Mouse (Mus musculus) heart, embryonic 11.5 days (tissue): ENCODE results near the gene Gpr176. TPM values are rescaled to one million over a fixed set of nuclear protein-coding genes. Genes with fewer than 3 reads are reported as not detected.

Source experiments
- ATAC-seq: fragments of 200-750 bp; cut with Nextera tagmentation; replicated peaks from 2 replicates; pipeline ENCODE4 v1.8.0; 2017; ENCODE audit warnings: moderate library complexity; ENCODE audit not compliant: insufficient number of reproducible peaks, low FRiP score, low TSS enrichment
- H3K27ac ChIP-seq: fragments of 300-500 bp; sonication (generic); 2 replicates; pipeline ENCODE4 v1.5.1; 2014; ENCODE audit warnings: mild to moderate bottlenecking, low read depth, low read length
- H3K27me3 ChIP-seq: fragments of 300-500 bp; sonication (generic); 2 replicates; pipeline ENCODE4 v1.6.1; 2014; ENCODE audit warnings: mild to moderate bottlenecking, low read length, mixed read lengths; ENCODE audit not compliant: control insufficient read depth, insufficient read depth
- H3K36me3 ChIP-seq: fragments of 300-500 bp; sonication (generic); 2 replicates; pipeline ENCODE4 v1.6.1; 2014; ENCODE audit warnings: mild to moderate bottlenecking, low read length, moderate library complexity, mixed read lengths; ENCODE audit not compliant: control insufficient read depth, insufficient read depth
- H3K4me1 ChIP-seq: fragments of 300-500 bp; sonication (generic); 2 replicates; pipeline ENCODE4 v1.6.1; 2014; ENCODE audit warnings: low read length; ENCODE audit not compliant: control insufficient read depth, insufficient read depth
- H3K4me2 ChIP-seq: fragments of 300-500 bp; sonication (generic); 2 replicates; pipeline ENCODE4 v1.6.1; 2014; ENCODE audit warnings: mild to moderate bottlenecking, moderate library complexity
- H3K4me3 ChIP-seq: fragments of 300-500 bp; sonication (generic); 2 replicates; pipeline ENCODE4 v1.5.1; 2014; ENCODE audit warnings: low read depth, low read length
- H3K9ac ChIP-seq: fragments of 300-500 bp; sonication (generic); 2 replicates; pipeline ENCODE4 v1.6.1; 2014; ENCODE audit warnings: mild to moderate bottlenecking, low read depth, low read length, moderate library complexity
- H3K9me3 ChIP-seq: fragments of 300-500 bp; sonication (generic); replicated peaks from 2 replicates; pipeline ENCODE4 v1.6.1; 2016; ENCODE audit warnings: low read length; ENCODE audit not compliant: control insufficient read depth
- WGBS: fragments of 180-500 bp; shearing (Covaris S2); extraction: QIAGEN DNeasy Blood & Tissue Kit; methylation state at CpG from one replicate; pipeline ENCODE4 v1.1.7; 2014; ENCODE audit not compliant: insufficient replicate concordance; 5-methylcytosine and 5-hydroxymethylcytosine counted together
- polyA plus RNA-seq: library from polyadenylated mRNA; unstranded; fragments of >200 nt; fragmentation: Nextera tagmentation; extraction: Ambion mirVana; gene quantifications from 2 replicates; pipeline ENCODE4 v1.2.1, GENCODE M21; 2014

The Gpr176 gene
- polyA plus RNA-seq, 1 experiment from 2014 or later: not detected

- H3K27ac ChIP-seq: no peak overlapping the region
- H3K4me2 ChIP-seq: no peak overlapping the region
- H3K9ac ChIP-seq: no peak overlapping the region
- no peaks in the 10 kb centered on the region for H3K36me3 ChIP-seq
- H3K4me3 ChIP-seq: no peak overlapping the region
- no peaks in the 10 kb centered on the region for H3K4me1 ChIP-seq
- H3K9me3 ChIP-seq: no peaks in the 10 kb centered on the region
- 62% methylated on average over 5 of the region's 5 CpGs for WGBS
- ATAC-seq: no peak
- H3K27me3 ChIP-seq: no peaks in the 10 kb centered on the region
Measured at GRCm38 (mm10) chr2:118319176-118319575, 54.0 kb downstream of the Gpr176 start.

DNA sequence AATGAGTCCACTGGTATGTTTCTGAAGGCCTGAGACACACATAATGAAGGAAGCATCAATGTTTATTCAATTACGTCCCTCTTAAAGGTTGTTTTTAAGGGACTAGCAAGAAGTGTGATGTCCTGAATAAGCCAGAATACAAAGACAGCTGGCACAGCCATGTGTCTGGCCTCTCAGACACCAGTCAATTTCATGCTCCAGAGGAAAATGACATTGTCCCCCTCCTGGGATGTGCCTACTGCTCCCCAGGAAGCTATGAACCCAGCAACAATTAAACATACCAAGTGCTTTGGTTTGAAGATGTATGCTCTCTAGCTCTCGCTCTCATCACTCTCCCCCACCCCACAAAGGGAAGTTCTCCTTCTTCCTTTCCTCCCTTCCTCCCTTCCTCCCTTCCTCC, 56.3 kb downstream of the Gpr176 start:
- Histone ChIP-seq H3K27ac (no peak overlapping the region), H3K4me3 (no peak overlapping the region), H3K9me3 (no peaks in the 10 kb centered on the region), H3K4me2 (no peak overlapping the region), H3K36me3 (no peaks in the 10 kb centered on the region), H3K4me1 (no peaks in the 10 kb centered on the region), H3K9ac (no peak overlapping the region), H3K27me3 (no peaks in the 10 kb centered on the region)
- no peak for ATAC-seq
- 83% methylated on average over 2 of the region's 2 CpGs for WGBS

GRCm38 (mm10) chr2:118315656-118316402, 57.4 kb downstream of the Gpr176 start:
- Histone ChIP-seq H3K27me3 (no peaks in the 10 kb centered on the region), H3K36me3 (no peaks in the 10 kb centered on the region), H3K4me1 (no peaks in the 10 kb centered on the region), H3K4me2 (no peak overlapping the region), H3K4me3 (no peak overlapping the region), H3K27ac (no peak overlapping the region), H3K9ac (no peak overlapping the region), H3K9me3 (no peaks in the 10 kb centered on the region)
- ATAC-seq: no peak
- 80% methylated on average over 12 of the region's 12 CpGs for WGBS

GRCm38 (mm10) chr2:118307561-118307960, 65.7 kb downstream of the Gpr176 start:
- Histone ChIP-seq H3K4me2 (no peak overlapping the region), H3K27me3 (no peaks in the 10 kb centered on the region), H3K36me3 (no peaks in the 10 kb centered on the region), H3K9ac (no peak overlapping the region), H3K4me3 (no peak overlapping the region), H3K4me1 (no peaks in the 10 kb centered on the region), H3K27ac (no peak overlapping the region), H3K9me3 (no peaks in the 10 kb centered on the region)
- 67% methylated on average over 8 of the region's 8 CpGs for WGBS
- ATAC-seq: no peak

DNA sequence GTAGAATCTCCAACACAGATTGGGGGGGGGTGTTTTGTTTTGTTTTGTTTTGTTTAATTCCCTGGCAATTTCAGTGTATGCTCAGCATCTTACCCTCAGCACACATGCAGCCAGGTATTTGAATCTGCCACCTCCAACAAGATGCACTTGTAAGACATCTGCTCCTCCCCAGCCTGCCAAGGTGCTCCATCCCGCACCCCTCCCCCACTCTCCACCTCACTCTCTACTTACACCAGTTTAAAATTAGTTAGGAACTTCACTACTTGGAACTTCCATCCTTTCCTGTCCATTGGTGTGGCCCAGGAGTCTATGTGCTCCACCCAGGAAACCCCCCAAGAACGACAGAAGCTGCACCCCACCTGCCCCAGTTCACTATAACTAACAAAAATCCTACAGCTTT, 66.3 kb downstream of the Gpr176 start:
- 60% methylated on average over 2 of the region's 2 CpGs for WGBS
- Histone ChIP-seq H3K4me2 (no peak overlapping the region), H3K4me3 (no peak overlapping the region), H3K36me3 (no peaks in the 10 kb centered on the region), H3K27me3 (no peaks in the 10 kb centered on the region), H3K9ac (no peak overlapping the region), H3K27ac (no peak overlapping the region), H3K9me3 (no peaks in the 10 kb centered on the region), H3K4me1 (no peaks in the 10 kb centered on the region)
- no peak for ATAC-seq

DNA sequence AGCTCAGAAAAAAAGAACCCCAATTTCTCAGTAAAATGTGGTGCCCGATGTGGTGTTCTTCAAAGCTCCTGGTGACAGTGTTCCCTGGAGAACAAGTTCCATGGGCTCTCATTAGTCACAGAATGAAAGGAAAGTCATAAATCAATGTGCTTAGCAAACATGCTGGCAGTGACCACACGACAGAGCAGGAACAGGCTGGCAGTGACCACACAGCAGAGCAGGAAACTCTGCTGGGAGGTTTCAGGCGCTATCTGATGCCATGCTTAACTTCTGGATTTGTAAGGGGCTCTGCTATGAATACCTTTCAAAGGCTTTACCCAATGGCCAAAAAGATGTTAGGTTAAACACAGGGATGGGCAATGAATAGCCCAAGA, 66.7 kb downstream of the Gpr176 start:
- Histone ChIP-seq H3K4me2 (no peak overlapping the region), H3K36me3 (no peaks in the 10 kb centered on the region), H3K9ac (no peak overlapping the region), H3K4me1 (no peaks in the 10 kb centered on the region), H3K27ac (no peak overlapping the region), H3K4me3 (no peak overlapping the region), H3K9me3 (no peaks in the 10 kb centered on the region), H3K27me3 (no peaks in the 10 kb centered on the region)
- ATAC-seq: no peak
- 48% methylated on average over 3 of the region's 3 CpGs for WGBS

DNA sequence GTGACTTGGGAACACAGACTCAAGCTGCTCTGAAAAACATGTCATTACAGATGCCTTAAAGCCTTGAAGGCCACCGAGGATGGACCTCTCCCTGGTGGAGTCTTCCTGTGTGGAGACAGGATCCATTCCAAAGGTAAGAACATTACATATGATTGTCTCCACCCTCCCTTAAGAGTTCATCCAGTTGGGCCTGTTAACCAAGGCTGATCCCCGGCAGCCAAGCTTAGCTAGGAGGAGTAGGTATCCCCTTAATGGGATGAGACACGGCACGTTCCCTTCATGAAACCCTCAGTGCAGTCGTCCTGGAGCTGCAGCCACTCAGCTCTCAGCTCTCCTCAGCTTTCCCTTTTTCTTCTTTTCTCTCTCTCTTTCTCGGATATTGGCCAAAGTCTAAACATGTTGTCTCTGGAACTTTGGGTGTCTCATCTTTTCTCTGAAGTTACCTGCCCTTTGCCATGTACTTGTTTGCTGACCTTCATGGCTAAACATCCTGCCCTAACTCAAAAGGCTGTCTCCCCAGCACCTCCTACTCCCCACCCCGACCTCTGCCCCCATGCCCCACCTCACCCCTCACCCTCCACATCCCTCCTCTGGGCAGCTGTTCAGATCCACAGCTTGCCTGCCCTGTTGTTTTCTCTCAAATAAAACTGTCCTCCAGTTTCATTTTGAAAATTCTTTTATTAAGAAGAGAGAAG, 67.2 kb downstream of the Gpr176 start:
- ATAC-seq: no peak
- WGBS: 64% methylated on average over 7 of the region's 7 CpGs
- H3K4me3 ChIP-seq: no peak overlapping the region
- H3K9me3 ChIP-seq: no peaks in the 10 kb centered on the region
- no peak overlapping the region for H3K4me2 ChIP-seq
- H3K27me3 ChIP-seq: no peaks in the 10 kb centered on the region
- no peaks in the 10 kb centered on the region for H3K4me1 ChIP-seq
- no peak overlapping the region for H3K9ac ChIP-seq
- no peak overlapping the region for H3K27ac ChIP-seq
- H3K36me3 ChIP-seq: no peaks in the 10 kb centered on the region

DNA sequence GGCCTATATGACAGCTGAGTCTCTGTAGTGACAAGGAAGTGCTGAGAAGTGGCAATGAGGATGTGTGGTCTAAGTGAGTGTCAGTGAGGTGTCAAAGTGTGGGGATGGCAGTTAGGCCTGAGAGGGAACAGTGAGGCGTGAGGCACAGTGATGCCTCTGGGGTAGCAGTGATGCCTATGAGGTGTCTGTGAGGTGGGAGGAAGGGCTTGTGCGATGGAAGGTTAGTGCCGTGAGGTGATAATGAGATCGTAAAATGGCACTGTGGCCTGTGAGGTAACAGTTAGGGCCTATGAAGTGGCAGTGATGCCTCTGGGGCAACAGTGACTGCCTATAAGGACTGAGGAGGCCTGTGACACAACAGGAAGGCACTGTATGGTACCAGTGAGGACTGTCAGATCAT, 69.8 kb downstream of the Gpr176 start:
- no peak overlapping the region for H3K9ac ChIP-seq
- H3K4me1 ChIP-seq: no peaks in the 10 kb centered on the region
- H3K4me3 ChIP-seq: no peak overlapping the region
- H3K27me3 ChIP-seq: no peaks in the 10 kb centered on the region
- ATAC-seq: no peak
- no peaks in the 10 kb centered on the region for H3K36me3 ChIP-seq
- H3K4me2 ChIP-seq: no peak overlapping the region
- no peaks in the 10 kb centered on the region for H3K9me3 ChIP-seq
- 65% methylated on average over 4 of the region's 4 CpGs for WGBS
- H3K27ac ChIP-seq: no peak overlapping the region

GRCm38 (mm10) chr2:118301656-118302055, 71.6 kb downstream of the Gpr176 start:
- Histone ChIP-seq H3K9ac (no peak overlapping the region), H3K4me3 (no peak overlapping the region), H3K9me3 (no peaks in the 10 kb centered on the region), H3K36me3 (no peaks in the 10 kb centered on the region), H3K27ac (no peak overlapping the region), H3K27me3 (no peaks in the 10 kb centered on the region), H3K4me2 (no peak overlapping the region), H3K4me1 (no peaks in the 10 kb centered on the region)
- ATAC-seq: no peak
- WGBS: 71% methylated on average over 2 of the region's 2 CpGs
